Mouse (Mus musculus) granulocyte monocyte progenitor cell, adult 5-6 weeks (primary cell): ENCODE data around the gene Il20ra. TPM values are rescaled to one million over a fixed set of nuclear protein-coding genes. Genes with fewer than 3 reads are reported as not detected.

Source experiments
- ATAC-seq: replicated peaks from 2 replicates; pipeline ENCODE4 v1.8.0; 2016; ENCODE audit warnings: mild to moderate bottlenecking, moderate TSS enrichment, inconsistent platforms; ENCODE audit not compliant: poor library complexity, severe bottlenecking
- total RNA-seq, 2 experiments: library from RNA; stranded (forward) in 1 of 2; stranded (reverse) in 1 of 2; fragments of 200-712, 200-1000 nt in 1 of 2; fragments of >200 nt in 1 of 2; fragmentation: Nextera tagmentation in 1 of 2; gene quantifications; 2 replicates each; pipeline ENCODE4 v1.2.3; 2014 to 2017

Gene Il20ra
- total RNA-seq, 2 experiments from 2014 or later, result 0.80 TPM; not detected in 1

DNA sequence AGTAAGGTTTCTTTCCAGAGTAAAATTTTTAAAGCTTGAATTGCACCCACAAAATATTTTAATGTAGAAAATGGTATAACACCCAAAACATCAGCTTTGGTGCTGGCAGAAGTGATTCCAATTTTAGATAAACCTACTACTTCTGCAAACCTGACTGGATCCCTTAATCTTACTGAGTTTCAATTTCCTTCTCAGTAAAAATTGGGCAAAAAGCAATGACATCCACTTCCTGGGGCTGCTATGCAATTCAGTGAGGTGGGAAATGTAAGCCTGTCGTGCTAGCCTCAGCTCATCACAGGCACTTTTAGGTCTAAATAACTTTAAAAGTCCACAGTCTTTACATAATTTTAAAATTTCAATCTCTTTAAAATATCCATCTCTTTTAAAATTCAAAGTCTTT, 33.8 kb downstream of the Il20ra start:
- ATAC-seq, result peak; percentile 62

DNA sequence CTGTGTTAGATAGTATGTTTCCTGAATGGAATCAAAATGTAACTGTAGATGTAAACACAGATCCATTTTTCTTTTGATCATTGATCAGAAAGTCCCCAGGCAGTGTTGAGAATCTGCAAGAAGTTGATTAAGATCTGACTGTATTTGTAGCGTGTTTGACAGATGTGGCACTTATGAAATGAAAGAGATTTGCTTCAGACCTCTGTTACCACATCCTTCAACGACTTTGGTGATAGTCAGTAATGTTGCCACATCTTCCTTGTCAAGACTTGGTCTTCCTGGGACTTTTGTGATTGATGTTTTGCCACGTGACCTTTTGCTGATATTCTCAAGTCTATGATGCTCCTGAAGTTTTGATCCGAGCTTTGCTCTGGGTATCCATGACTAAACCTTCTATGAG, 35.3 kb downstream of the Il20ra start:
- peak; percentile 71 for ATAC-seq

DNA sequence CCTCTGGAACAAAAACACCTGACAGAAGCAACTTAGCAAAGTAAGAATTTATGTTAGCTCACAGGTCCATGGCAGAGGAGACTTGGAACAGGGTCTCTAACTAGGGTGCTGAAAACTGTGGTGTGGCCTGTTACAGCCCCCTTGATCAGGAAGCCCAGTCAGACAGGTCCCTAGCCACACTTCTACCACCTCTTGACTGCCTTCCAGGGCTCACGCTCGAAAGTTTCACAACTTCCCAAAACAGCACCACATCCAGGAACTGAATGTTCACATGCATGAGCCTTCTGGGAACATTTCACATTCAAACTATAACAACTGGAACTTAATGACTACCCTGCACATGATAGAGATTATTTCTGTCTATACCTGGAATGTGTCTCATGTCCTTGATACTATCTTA, 53.1 kb downstream of the Il20ra start:
- ATAC-seq, result peak; percentile 93

DNA sequence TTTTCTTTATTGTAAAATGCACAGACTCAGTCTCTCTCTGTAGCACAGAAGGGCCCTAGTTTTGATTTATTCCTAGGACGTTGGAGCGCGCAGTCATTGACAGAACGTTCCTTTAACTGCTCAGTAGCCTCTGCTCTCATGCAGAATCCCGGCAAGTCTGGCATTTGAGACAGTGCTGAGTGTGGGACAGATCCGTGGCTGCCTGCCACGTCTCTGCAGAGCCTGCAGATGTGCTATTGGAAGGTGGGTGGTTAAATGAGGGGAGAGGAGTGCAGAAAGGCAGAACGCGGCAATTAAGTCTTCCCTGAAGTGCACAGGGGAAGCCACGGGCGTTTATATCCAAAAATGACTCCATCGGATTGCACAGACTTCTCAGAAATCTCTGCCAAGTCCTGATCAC, 66.7 kb downstream of the Il20ra start:
- no peak for ATAC-seq

DNA sequence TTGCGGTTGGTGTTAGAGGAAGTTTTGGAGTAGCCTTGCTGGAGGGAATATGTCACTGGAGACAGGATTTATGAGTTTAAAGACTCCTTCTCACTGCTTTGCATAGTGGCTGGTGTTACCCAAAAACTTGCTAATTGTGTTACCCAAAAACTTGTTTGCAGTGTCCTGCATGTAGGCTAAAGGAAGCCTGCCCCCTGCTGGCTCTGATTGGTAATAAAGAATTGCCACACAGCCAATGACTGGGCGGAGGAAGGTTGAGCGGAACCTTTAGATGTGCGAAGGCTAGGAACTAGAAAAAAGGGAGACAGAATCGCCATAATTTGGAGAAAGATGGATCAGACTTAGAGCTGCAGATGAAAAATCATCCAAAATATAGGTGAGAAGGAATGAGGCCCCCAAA, 69.0 kb downstream of the Il20ra start:
- peak; percentile 25; the same call in 1 of the 2 replicates for ATAC-seq

DNA sequence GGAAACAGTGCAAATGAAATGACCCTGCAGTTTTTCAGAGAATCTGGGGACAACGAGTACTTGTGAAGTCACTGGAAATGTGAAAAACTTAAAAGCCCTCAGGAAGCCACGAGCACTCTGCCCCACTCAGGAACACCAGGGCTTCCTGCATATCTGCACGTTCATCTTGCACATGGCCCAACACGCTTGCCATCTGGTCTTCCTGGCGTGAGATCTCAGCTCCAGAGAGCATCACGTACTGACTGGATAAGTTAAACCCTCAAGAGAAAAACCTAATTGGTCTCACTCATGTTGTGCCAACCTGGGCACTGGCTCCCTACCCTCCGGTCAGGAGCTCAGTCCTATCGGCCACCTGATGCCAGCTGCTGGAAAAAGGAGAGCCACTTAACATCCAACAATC, 82.6 kb downstream of the Il20ra start:
- no peak for ATAC-seq

DNA sequence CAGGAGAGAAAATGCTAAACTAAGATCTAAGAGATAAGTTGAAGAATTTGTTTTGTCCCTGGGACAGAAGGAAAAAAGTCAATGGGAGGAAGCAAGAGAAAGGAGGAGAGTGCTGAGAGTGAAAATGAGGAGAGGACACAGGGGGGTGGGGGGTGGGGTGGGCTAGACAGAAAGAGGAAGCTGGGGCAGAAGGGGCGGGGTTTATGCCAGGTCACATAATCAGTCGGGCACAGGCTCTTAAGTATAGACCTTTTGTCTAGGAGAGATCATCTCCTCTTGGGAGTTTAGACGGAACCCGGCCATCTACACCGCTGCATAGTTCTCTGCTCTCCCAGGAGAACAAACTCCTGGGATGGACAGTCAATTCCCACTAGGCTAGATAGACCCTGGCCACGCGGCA, 90.6 kb downstream of the Il20ra start:
- ATAC-seq, result peak; percentile 68

DNA sequence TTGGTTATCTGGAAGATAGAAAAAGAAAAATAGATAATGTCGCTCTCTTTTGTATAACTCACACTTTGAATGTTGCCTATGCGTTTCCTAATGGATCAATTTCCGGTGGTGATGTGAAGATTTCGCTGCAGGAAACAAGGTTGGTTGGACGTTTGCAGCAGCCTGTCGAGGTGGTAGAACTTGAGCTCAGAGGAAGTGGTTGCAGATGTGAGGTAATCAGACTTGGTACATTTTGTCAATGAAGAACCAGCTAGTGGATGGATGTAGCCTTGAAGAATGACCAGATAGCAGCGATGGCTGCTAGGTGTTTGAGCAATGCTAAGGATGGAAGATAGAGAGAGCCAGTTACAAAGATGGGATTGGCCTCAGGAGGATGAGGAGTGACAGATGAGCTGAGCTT, 92.4 kb downstream of the Il20ra start:
- peak; percentile 90 for ATAC-seq

Other genes starting within 250 kb of the Il20ra start
- gene Ifngr1, start 120.6 kb upstream of the Il20ra start, total RNA-seq (2014; fragmentation: Nextera tagmentation), result 255 and 265 TPM in 2 replicates
- 355 and 356 TPM in 2 replicates for gene Ifngr1, start 120.6 kb upstream of the Il20ra start, total RNA-seq (2017)
- 4.4 and 4.6 TPM in 2 replicates for gene Il22ra2, start 90.6 kb upstream of the Il20ra start, total RNA-seq (2014; fragmentation: Nextera tagmentation)
- gene Il22ra2, start 90.6 kb upstream of the Il20ra start, total RNA-seq (2017), result 3.2 and 6.5 TPM in 2 replicates
- not detected in 2 replicates for gene Slc35d3, start 138.9 kb downstream of the Il20ra start, total RNA-seq (2014; fragmentation: Nextera tagmentation)
- 0.21 TPM in 1 of 2 replicates, not detected in the other for gene Slc35d3, start 138.9 kb downstream of the Il20ra start, total RNA-seq (2017)
- gene Pex7, start 195.1 kb downstream of the Il20ra start, total RNA-seq (2014; fragmentation: Nextera tagmentation), result 22.6 and 34.9 TPM in 2 replicates
- 29.1 and 31.3 TPM in 2 replicates for gene Pex7, start 195.1 kb downstream of the Il20ra start, total RNA-seq (2017)
- 22.4 and 37.3 TPM in 2 replicates for gene Map3k5, start 221.9 kb downstream of the Il20ra start, total RNA-seq (2014; fragmentation: Nextera tagmentation)
- 16.9 and 17.3 TPM in 2 replicates for gene Map3k5, start 221.9 kb downstream of the Il20ra start, total RNA-seq (2017)